9 mouse cellular contexts compared by ENCODE assay signal in genomic region chr17:5666652-5667051, GRCm38 (mm10).
"Had no signal": no experiment of that assay in that cellular context is flagged by ENCODE, and none has a peak within 500 bp of the region (broad histone marks: within the 10 kb centered on the region; RNA-seq: fewer than 3 reads in every experiment).

No protein-coding gene starts in this region.

- DNase-seq: kidney, postnatal 36 days; layer of hippocampus, adult 9-11 months; layer of hippocampus, postnatal 36 days; liver, embryonic 13.5 days; liver, postnatal 0 days; lung, postnatal 14 days; spleen, adult 18-20 months; thymus, adult 18-20 months; thymus, postnatal 14 days had no signal
